Mouse (Mus musculus) forebrain, embryonic 10.5 days (tissue): ENCODE measurements around the gene Etnk2. TPM values are rescaled to one million over a fixed set of nuclear protein-coding genes. Genes with fewer than 3 reads are reported as not detected.

ENCODE experiments used
- DNase-seq: peaks from one replicate; pipeline ENCODE4 v3.0.0-alpha.2; 2017; ENCODE audit warnings: low spot score; ENCODE audit errors: extremely low spot score
- H3K27ac ChIP-seq: fragments of 300-500 bp; sonication (generic); 2 replicates; pipeline ENCODE4 v1.5.1; 2016; ENCODE audit warnings: mild to moderate bottlenecking
- H3K27me3 ChIP-seq: fragments of 300-500 bp; sonication (generic); 2 replicates; pipeline ENCODE4 v1.6.1; 2016; ENCODE audit warnings: mild to moderate bottlenecking; ENCODE audit not compliant: poor library complexity, severe bottlenecking
- H3K36me3 ChIP-seq: fragments of 300-500 bp; sonication (generic); replicated peaks from 2 replicates; pipeline ENCODE4 v1.6.1; 2016; ENCODE audit warnings: mild to moderate bottlenecking, moderate library complexity
- H3K4me1 ChIP-seq: fragments of 300-500 bp; sonication (generic); 2 replicates; pipeline ENCODE4 v1.6.1; 2016
- H3K4me3 ChIP-seq: fragments of 300-500 bp; sonication (generic); 2 replicates; pipeline ENCODE4 v1.5.1; 2016; ENCODE audit warnings: mild to moderate bottlenecking, moderate library complexity
- H3K9me3 ChIP-seq: fragments of 300-500 bp; sonication (generic); 2 replicates; pipeline ENCODE4 v1.6.1; 2016; ENCODE audit warnings: mild to moderate bottlenecking, moderate library complexity
- WGBS: fragments of 180-500 bp; shearing (Covaris S2); methylation state at CpG from one replicate; pipeline ENCODE4 v1.1.7; 2016; 5-methylcytosine and 5-hydroxymethylcytosine counted together
- polyA plus RNA-seq: library from polyadenylated mRNA; unstranded; fragments of >200 nt; fragmentation: Nextera tagmentation; extraction: Ambion mirVana; gene quantifications from 2 replicates; pipeline ENCODE4 v1.2.1, GENCODE M21; 2016

The Etnk2 gene
- polyA plus RNA-seq, 1 experiment from 2014 or later: 1.7 TPM

GRCm38 (mm10) chr1:133415505-133415904, 52.1 kb downstream of the Etnk2 start:
- Histone ChIP-seq H3K27ac (peak overlapping the region; percentile 48; the same call in 1 of the 2 replicates), H3K9me3 (no peaks in the 10 kb centered on the region), H3K36me3 (peaks cover 5% of the 10 kb centered on the region; the same call in 1 of the 2 replicates), H3K27me3 (no peaks in the 10 kb centered on the region), H3K4me1 (peaks cover 96% of the 10 kb centered on the region), H3K4me3 (no peak overlapping the region)
- no peak for DNase-seq
- 72% methylated on average over 6 of the region's 6 CpGs for WGBS

- WGBS: 95% methylated on average over 7 of the region's 7 CpGs
- no peak for DNase-seq
- Histone ChIP-seq H3K4me3 (no peak overlapping the region), H3K4me1 (peaks cover 96% of the 10 kb centered on the region), H3K36me3 (peaks cover 5% of the 10 kb centered on the region; the same call in 1 of the 2 replicates), H3K27me3 (0 out of 2 replicates have a peak, but pooled peaks cover 3% of the 10 kb centered on the region), H3K27ac (no peak overlapping the region), H3K9me3 (no peaks in the 10 kb centered on the region)
Measured at GRCm38 (mm10) chr1:133416472-133416871, 53.1 kb downstream of the Etnk2 start.

- 66% methylated on average over 3 of the region's 3 CpGs for WGBS
- Histone ChIP-seq H3K36me3 (peaks cover 5% of the 10 kb centered on the region; the same call in 1 of the 2 replicates), H3K4me1 (peaks cover 96% of the 10 kb centered on the region), H3K27me3 (0 out of 2 replicates have a peak, but pooled peaks cover 3% of the 10 kb centered on the region), H3K9me3 (no peaks in the 10 kb centered on the region), H3K4me3 (no peak overlapping the region), H3K27ac (peak overlapping the region; percentile 84; the same call in 1 of the 2 replicates)
- DNase-seq: no peak
Measured at GRCm38 (mm10) chr1:133417113-133417512, 53.7 kb downstream of the Etnk2 start.

GRCm38 (mm10) chr1:133417539-133417938, 54.2 kb downstream of the Etnk2 start:
- 0 out of 2 replicates have a peak, but pooled peaks cover 3% of the 10 kb centered on the region for H3K27me3 ChIP-seq
- H3K27ac ChIP-seq: peak overlapping the region; percentile 84
- H3K9me3 ChIP-seq: no peaks in the 10 kb centered on the region
- no peak for DNase-seq
- 78% methylated on average over 1 of the region's 1 CpGs for WGBS
- H3K4me1 ChIP-seq: peaks cover 96% of the 10 kb centered on the region
- H3K36me3 ChIP-seq: peaks cover 5% of the 10 kb centered on the region; the same call in 1 of the 2 replicates
- H3K4me3 ChIP-seq: peak overlapping the region; percentile 47; the same call in 1 of the 2 replicates

- no peaks in the 10 kb centered on the region for H3K9me3 ChIP-seq
- peaks cover 96% of the 10 kb centered on the region for H3K4me1 ChIP-seq
- H3K27ac ChIP-seq: peak overlapping the region; percentile 84
- DNase-seq: peak; percentile 21
- H3K27me3 ChIP-seq: 0 out of 2 replicates have a peak, but pooled peaks cover 3% of the 10 kb centered on the region
- WGBS: 6% methylated on average over 28 of the region's 28 CpGs
- peaks cover 5% of the 10 kb centered on the region; the same call in 1 of the 2 replicates for H3K36me3 ChIP-seq
- peak overlapping the region; percentile 47 for H3K4me3 ChIP-seq
Measured at GRCm38 (mm10) chr1:133418164-133418800, 54.9 kb downstream of the Etnk2 start.

- Histone ChIP-seq H3K27me3 (0 out of 2 replicates have a peak, but pooled peaks cover 3% of the 10 kb centered on the region), H3K4me3 (no peak overlapping the region), H3K27ac (no peak overlapping the region), H3K9me3 (no peaks in the 10 kb centered on the region), H3K36me3 (peaks cover 5% of the 10 kb centered on the region; the same call in 1 of the 2 replicates), H3K4me1 (peaks cover 90% of the 10 kb centered on the region)
- WGBS: 82% methylated on average over 3 of the region's 3 CpGs
- peak; percentile 14 for DNase-seq
Measured at GRCm38 (mm10) chr1:133419178-133419834, 55.9 kb downstream of the Etnk2 start.

- H3K4me1 ChIP-seq: peaks cover 84% of the 10 kb centered on the region
Measured at GRCm38 (mm10) chr1:133420491-133420890, 57.1 kb downstream of the Etnk2 start.

GRCm38 (mm10) chr1:133421061-133421460, 57.7 kb downstream of the Etnk2 start:
- no peak overlapping the region for H3K4me3 ChIP-seq
- 55% methylated on average over 2 of the region's 2 CpGs for WGBS
- peak; percentile 14 for DNase-seq

More at GRCm38 (mm10) chr1:133420491-133420890, 57.1 kb downstream of the Etnk2 start:
- Histone ChIP-seq H3K27ac (no peak overlapping the region), H3K27me3 (0 out of 2 replicates have a peak, but pooled peaks cover 8% of the 10 kb centered on the region), H3K9me3 (no peaks in the 10 kb centered on the region), H3K36me3 (peaks cover 5% of the 10 kb centered on the region; the same call in 1 of the 2 replicates), H3K4me3 (no peak overlapping the region)
- 78% methylated on average over 3 of the region's 3 CpGs for WGBS
- peak; percentile 13 for DNase-seq

GRCm38 (mm10) chr1:133421975-133422570, 58.7 kb downstream of the Etnk2 start:
- H3K36me3 ChIP-seq: no peaks in the 10 kb centered on the region
- 0 out of 2 replicates have a peak, but pooled peaks cover 8% of the 10 kb centered on the region for H3K27me3 ChIP-seq
- 48% methylated on average over 16 of the region's 16 CpGs for WGBS
- no peaks in the 10 kb centered on the region for H3K9me3 ChIP-seq
- peak overlapping the region; percentile 91 for H3K4me3 ChIP-seq
- peaks cover 71% of the 10 kb centered on the region for H3K4me1 ChIP-seq
- H3K27ac ChIP-seq: peak overlapping the region; percentile 95
- peak; percentile 18 for DNase-seq

More at GRCm38 (mm10) chr1:133421061-133421460, 57.7 kb downstream of the Etnk2 start:
- H3K4me1 ChIP-seq: peaks cover 79% of the 10 kb centered on the region
- peaks cover 5% of the 10 kb centered on the region; the same call in 1 of the 2 replicates for H3K36me3 ChIP-seq
- 0 out of 2 replicates have a peak, but pooled peaks cover 8% of the 10 kb centered on the region for H3K27me3 ChIP-seq
- H3K9me3 ChIP-seq: no peaks in the 10 kb centered on the region
- H3K27ac ChIP-seq: 0 out of 2 replicates have a peak overlapping the region, but pooled peaks have one; percentile 12

GRCm38 (mm10) chr1:133422615-133423161, 59.3 kb downstream of the Etnk2 start:
- Histone ChIP-seq H3K27ac (peak overlapping the region; percentile 95), H3K9me3 (no peaks in the 10 kb centered on the region), H3K4me1 (peaks cover 64% of the 10 kb centered on the region), H3K36me3 (no peaks in the 10 kb centered on the region), H3K27me3 (0 out of 2 replicates have a peak, but pooled peaks cover 8% of the 10 kb centered on the region), H3K4me3 (peak overlapping the region; percentile 91)
- 1% methylated on average over 29 of the region's 29 CpGs for WGBS
- DNase-seq: peak; percentile 67

- H3K36me3 ChIP-seq: no peaks in the 10 kb centered on the region
- H3K27me3 ChIP-seq: 0 out of 2 replicates have a peak, but pooled peaks cover 8% of the 10 kb centered on the region
- H3K4me3 ChIP-seq: peak overlapping the region; percentile 91
- no peaks in the 10 kb centered on the region for H3K9me3 ChIP-seq
- peak; percentile 43 for DNase-seq
- peaks cover 60% of the 10 kb centered on the region for H3K4me1 ChIP-seq
- H3K27ac ChIP-seq: peak overlapping the region; percentile 95
- under 1% methylated on average over 31 of the region's 31 CpGs for WGBS
Measured at GRCm38 (mm10) chr1:133423166-133423542, 59.8 kb downstream of the Etnk2 start.
